Mouse (Mus musculus) c-Kit-positive CD71-positive TER-119-negative erythroid progenitor cells, embryonic 14.5 days (primary cell): ENCODE data around the gene Pgbd5.
A peak's percentile ranks its signal among the peaks of the same experiment; 100 is the strongest.
"Not testable (repeated sequence)": the region's sequence is repeated elsewhere in the genome, so short reads cannot be mapped to it uniquely, and the experiment has no call there.

ENCODE experiments used
- DNase-seq: peaks from one replicate; pipeline ENCODE4 v3.0.0-alpha.2; 2013; ENCODE audit warnings: low read depth

The Pgbd5 gene

GRCm38 (mm10) chr8:124429417-124429816, 10.0 kb downstream of the Pgbd5 start:
- DNase-seq = no peak

- DNase-seq = not testable (repeated sequence)
Observed at GRCm38 (mm10) chr8:124428721-124429120, 10.7 kb downstream of the Pgbd5 start.

GRCm38 (mm10) chr8:124421413-124421812, 18.0 kb downstream of the Pgbd5 start:
- DNase-seq = no peak

- no peak for DNase-seq
Observed at GRCm38 (mm10) chr8:124418927-124419326, 20.5 kb downstream of the Pgbd5 start.

- no peak for DNase-seq
Observed at GRCm38 (mm10) chr8:124418185-124418584, 21.3 kb downstream of the Pgbd5 start.

- no peak for DNase-seq
Observed at GRCm38 (mm10) chr8:124416646-124417045, 22.8 kb downstream of the Pgbd5 start.

- DNase-seq = no peak
Observed at GRCm38 (mm10) chr8:124415789-124416188, 23.7 kb downstream of the Pgbd5 start.

- no peak for DNase-seq
Observed at GRCm38 (mm10) chr8:124415002-124415401, 24.5 kb downstream of the Pgbd5 start.

- DNase-seq = no peak
Observed at GRCm38 (mm10) chr8:124413244-124413965, 26.1 kb downstream of the Pgbd5 start.

- DNase-seq = no peak
Observed at GRCm38 (mm10) chr8:124412496-124413243, 26.8 kb downstream of the Pgbd5 start.

GRCm38 (mm10) chr8:124404471-124405260, 34.8 kb downstream of the Pgbd5 start:
- DNase-seq = no peak

- DNase-seq = peak; percentile 15
Observed at GRCm38 (mm10) chr8:124403876-124404275, 35.6 kb downstream of the Pgbd5 start.

- no peak for DNase-seq
Observed at GRCm38 (mm10) chr8:124399403-124399861, 40.0 kb downstream of the Pgbd5 start.

GRCm38 (mm10) chr8:124398843-124399402, 40.5 kb downstream of the Pgbd5 start:
- DNase-seq = no peak

- DNase-seq = no peak
Observed at GRCm38 (mm10) chr8:124397321-124398065, 42.0 kb downstream of the Pgbd5 start.

GRCm38 (mm10) chr8:124396531-124396930, 42.9 kb downstream of the Pgbd5 start:
- DNase-seq = no peak

GRCm38 (mm10) chr8:124395392-124395791, 44.1 kb downstream of the Pgbd5 start:
- no peak for DNase-seq

GRCm38 (mm10) chr8:124394951-124395350, 44.5 kb downstream of the Pgbd5 start:
- no peak for DNase-seq

GRCm38 (mm10) chr8:124393927-124394326, 45.5 kb downstream of the Pgbd5 start:
- DNase-seq = no peak

- DNase-seq = no peak
Observed at GRCm38 (mm10) chr8:124393013-124393412, 46.4 kb downstream of the Pgbd5 start.

- no peak for DNase-seq
Observed at GRCm38 (mm10) chr8:124392271-124393012, 47.0 kb downstream of the Pgbd5 start.
